Mouse (Mus musculus) erythroblast, embryonic 14.5 days (primary cell): ENCODE measurements at regions not wholly inside any gene's neighbourhood (a gene's known extent, or its start where the extent isn't known, plus 50 kb on each side); places are given as distances from the start of the nearest gene placed in this dataset.

ENCODE experiments used
- GATA1 ChIP-seq: IDR thresholded peaks from 2 replicates; pipeline ENCODE4 v1.6.1; 2012; ENCODE audit warnings: low read length, inconsistent platforms, mixed read lengths
- TAL1 ChIP-seq: IDR thresholded peaks from 3 replicates; pipeline ENCODE4 v1.6.1; 2012; ENCODE audit warnings: low read length, inconsistent platforms, mixed read lengths

- TF ChIP-seq TAL1, result no peak
- TF ChIP-seq GATA1, result no peak
These were observed 441.7 kb upstream of the Cdh4 start for GRCm38 (mm10) chr2:179000448-179001081.
